Mouse (Mus musculus): ENCODE results near the gene Nmnat2.

- TF ChIP-seq CTCF (IDR thresholded peaks at IDR 0.05; ENCODE audit: extremely low read depth, insufficient read depth, insufficient read length, insufficient replicate concordance) (no peak), POLR2A (IDR thresholded peaks at IDR 0.05; ENCODE audit: low read depth, low read length) (no peak)
These were observed at the start of gene Nmnat2 for GRCm38 (mm10) chr1:152954821-152955523.

Measured in spleen, adult 2 months (tissue).